Mouse (Mus musculus) heart, embryonic 11.5 days (tissue): ENCODE data around the gene Zfp768. TPM values are rescaled to one million over a fixed set of nuclear protein-coding genes. Genes with fewer than 3 reads are reported as not detected.

Experiments
- ATAC-seq: fragments of 200-750 bp; cut with Nextera tagmentation; replicated peaks from 2 replicates; pipeline ENCODE4 v1.8.0; 2017; ENCODE audit warnings: moderate library complexity; ENCODE audit not compliant: insufficient number of reproducible peaks, low FRiP score, low TSS enrichment
- H3K27ac ChIP-seq: fragments of 300-500 bp; sonication (generic); 2 replicates; pipeline ENCODE4 v1.5.1; 2014; ENCODE audit warnings: mild to moderate bottlenecking, low read depth, low read length
- H3K27me3 ChIP-seq: fragments of 300-500 bp; sonication (generic); 2 replicates; pipeline ENCODE4 v1.6.1; 2014; ENCODE audit warnings: mild to moderate bottlenecking, low read length, mixed read lengths; ENCODE audit not compliant: control insufficient read depth, insufficient read depth
- H3K36me3 ChIP-seq: fragments of 300-500 bp; sonication (generic); 2 replicates; pipeline ENCODE4 v1.6.1; 2014; ENCODE audit warnings: mild to moderate bottlenecking, low read length, moderate library complexity, mixed read lengths; ENCODE audit not compliant: control insufficient read depth, insufficient read depth
- H3K4me1 ChIP-seq: fragments of 300-500 bp; sonication (generic); 2 replicates; pipeline ENCODE4 v1.6.1; 2014; ENCODE audit warnings: low read length; ENCODE audit not compliant: control insufficient read depth, insufficient read depth
- H3K4me2 ChIP-seq: fragments of 300-500 bp; sonication (generic); 2 replicates; pipeline ENCODE4 v1.6.1; 2014; ENCODE audit warnings: mild to moderate bottlenecking, moderate library complexity
- H3K4me3 ChIP-seq: fragments of 300-500 bp; sonication (generic); 2 replicates; pipeline ENCODE4 v1.5.1; 2014; ENCODE audit warnings: low read depth, low read length
- H3K9ac ChIP-seq: fragments of 300-500 bp; sonication (generic); 2 replicates; pipeline ENCODE4 v1.6.1; 2014; ENCODE audit warnings: mild to moderate bottlenecking, low read depth, low read length, moderate library complexity
- H3K9me3 ChIP-seq: fragments of 300-500 bp; sonication (generic); replicated peaks from 2 replicates; pipeline ENCODE4 v1.6.1; 2016; ENCODE audit warnings: low read length; ENCODE audit not compliant: control insufficient read depth
- WGBS: fragments of 180-500 bp; shearing (Covaris S2); extraction: QIAGEN DNeasy Blood & Tissue Kit; methylation state at CpG from one replicate; pipeline ENCODE4 v1.1.7; 2014; ENCODE audit not compliant: insufficient replicate concordance; 5-methylcytosine and 5-hydroxymethylcytosine counted together
- polyA plus RNA-seq: library from polyadenylated mRNA; unstranded; fragments of >200 nt; fragmentation: Nextera tagmentation; extraction: Ambion mirVana; gene quantifications from 2 replicates; pipeline ENCODE4 v1.2.1, GENCODE M21; 2014

Zfp768 gene
- polyA plus RNA-seq, 1 experiment from 2014 or later: 4.7 TPM

- 50% methylated on average over 1 of the region's 2 CpGs for WGBS
- Histone ChIP-seq H3K4me3 (no peak overlapping the region), H3K4me1 (no peaks in the 10 kb centered on the region), H3K27me3 (no peaks in the 10 kb centered on the region; the same call in 1 of the 2 replicates), H3K27ac (no peak overlapping the region), H3K4me2 (no peak overlapping the region), H3K9ac (no peak overlapping the region), H3K36me3 (no peaks in the 10 kb centered on the region), H3K9me3 (no peaks in the 10 kb centered on the region)
- no peak for ATAC-seq
These were observed 18.7 kb downstream of the Zfp768 start for GRCm38 (mm10) chr7:127326685-127327084.

GRCm38 (mm10) chr7:127325550-127325949, 19.8 kb downstream of the Zfp768 start:
- no peaks in the 10 kb centered on the region for H3K4me1 ChIP-seq
- H3K4me3 ChIP-seq: no peak overlapping the region
- no peaks in the 10 kb centered on the region; the same call in 1 of the 2 replicates for H3K27me3 ChIP-seq
- no peak overlapping the region for H3K4me2 ChIP-seq
- ATAC-seq: no peak
- no peaks in the 10 kb centered on the region for H3K9me3 ChIP-seq
- no peak overlapping the region for H3K27ac ChIP-seq
- 79% methylated on average over 8 of the region's 8 CpGs for WGBS
- no peak overlapping the region for H3K9ac ChIP-seq
- no peaks in the 10 kb centered on the region for H3K36me3 ChIP-seq

- H3K27me3 ChIP-seq: no peaks in the 10 kb centered on the region; the same call in 1 of the 2 replicates
- WGBS: 64% methylated on average over 7 of the region's 7 CpGs
- ATAC-seq: no peak
These were observed 20.4 kb downstream of the Zfp768 start for GRCm38 (mm10) chr7:127324944-127325343.

GRCm38 (mm10) chr7:127322085-127322484, 23.3 kb downstream of the Zfp768 start:
- Histone ChIP-seq H3K9me3 (no peaks in the 10 kb centered on the region), H3K36me3 (no peaks in the 10 kb centered on the region), H3K4me3 (no peak overlapping the region), H3K27me3 (no peaks in the 10 kb centered on the region; the same call in 1 of the 2 replicates), H3K27ac (no peak overlapping the region), H3K9ac (no peak overlapping the region), H3K4me2 (no peak overlapping the region), H3K4me1 (no peaks in the 10 kb centered on the region)
- 48% methylated on average over 5 of the region's 5 CpGs for WGBS
- no peak for ATAC-seq

More at GRCm38 (mm10) chr7:127324944-127325343, 20.4 kb downstream of the Zfp768 start:
- no peak overlapping the region for H3K4me3 ChIP-seq
- H3K27ac ChIP-seq: no peak overlapping the region
- H3K4me2 ChIP-seq: no peak overlapping the region
- H3K9me3 ChIP-seq: no peaks in the 10 kb centered on the region
- no peak overlapping the region for H3K9ac ChIP-seq
- H3K36me3 ChIP-seq: no peaks in the 10 kb centered on the region
- no peaks in the 10 kb centered on the region for H3K4me1 ChIP-seq

- Histone ChIP-seq H3K4me2 (no peak overlapping the region), H3K27me3 (no peaks in the 10 kb centered on the region; the same call in 1 of the 2 replicates), H3K9me3 (no peaks in the 10 kb centered on the region), H3K36me3 (no peaks in the 10 kb centered on the region), H3K4me3 (no peak overlapping the region), H3K9ac (no peak overlapping the region), H3K4me1 (no peaks in the 10 kb centered on the region), H3K27ac (no peak overlapping the region)
- ATAC-seq: no peak
- 59% methylated on average over 4 of the region's 4 CpGs for WGBS
These were observed 24.3 kb downstream of the Zfp768 start for GRCm38 (mm10) chr7:127321106-127321505.

- Histone ChIP-seq H3K4me2 (0 out of 2 replicates have a peak overlapping the region, but pooled peaks have one; percentile 33), H3K36me3 (no peaks in the 10 kb centered on the region), H3K4me1 (no peaks in the 10 kb centered on the region), H3K27me3 (no peaks in the 10 kb centered on the region), H3K9me3 (no peaks in the 10 kb centered on the region), H3K27ac (no peak overlapping the region), H3K9ac (0 out of 2 replicates have a peak overlapping the region, but pooled peaks have one; percentile 2), H3K4me3 (no peak overlapping the region)
- no peak for ATAC-seq
- WGBS: 28% methylated on average over 8 of the region's 8 CpGs
These were observed 31.5 kb downstream of the Zfp768 start for GRCm38 (mm10) chr7:127313912-127314311.

GRCm38 (mm10) chr7:127309951-127310350, 35.4 kb downstream of the Zfp768 start:
- H3K27ac ChIP-seq: no peak overlapping the region
- WGBS: 57% methylated on average over 12 of the region's 12 CpGs
- no peaks in the 10 kb centered on the region for H3K36me3 ChIP-seq
- H3K27me3 ChIP-seq: no peaks in the 10 kb centered on the region
- no peak overlapping the region for H3K4me2 ChIP-seq
- no peak for ATAC-seq
- no peaks in the 10 kb centered on the region for H3K4me1 ChIP-seq
- no peak overlapping the region for H3K4me3 ChIP-seq
- H3K9me3 ChIP-seq: no peaks in the 10 kb centered on the region
- H3K9ac ChIP-seq: no peak overlapping the region

- no peaks in the 10 kb centered on the region for H3K9me3 ChIP-seq
- no peak overlapping the region for H3K27ac ChIP-seq
- H3K36me3 ChIP-seq: no peaks in the 10 kb centered on the region
- no peak overlapping the region for H3K4me2 ChIP-seq
- no peaks in the 10 kb centered on the region for H3K4me1 ChIP-seq
- 69% methylated on average over 4 of the region's 4 CpGs for WGBS
- no peak for ATAC-seq
- H3K4me3 ChIP-seq: no peak overlapping the region
- H3K9ac ChIP-seq: no peak overlapping the region
- no peaks in the 10 kb centered on the region for H3K27me3 ChIP-seq
These were observed 36.5 kb downstream of the Zfp768 start for GRCm38 (mm10) chr7:127308887-127309286.

- no peak overlapping the region for H3K9ac ChIP-seq
- ATAC-seq: no peak; the same call in 1 of the 2 replicates
- no peak overlapping the region for H3K4me3 ChIP-seq
- no peak overlapping the region for H3K27ac ChIP-seq
- 65% methylated on average over 2 of the region's 2 CpGs for WGBS
- no peaks in the 10 kb centered on the region for H3K36me3 ChIP-seq
- no peaks in the 10 kb centered on the region for H3K4me1 ChIP-seq
- H3K27me3 ChIP-seq: no peaks in the 10 kb centered on the region
- H3K9me3 ChIP-seq: no peaks in the 10 kb centered on the region
- no peak overlapping the region for H3K4me2 ChIP-seq
These were observed 37.0 kb downstream of the Zfp768 start for GRCm38 (mm10) chr7:127308431-127308830.
